Mouse (Mus musculus) small intestine, adult 2 months (tissue): ENCODE results near the gene Lmod1.

Experiments used
- CTCF ChIP-seq: fragments of 200-500 bp; IDR thresholded peaks from 2 replicates; pipeline ENCODE4 v1.5.1; 2012; ENCODE audit warnings: low read depth, mild to moderate bottlenecking, control low read depth, inconsistent platforms, low read length, moderate library complexity, mixed read lengths; ENCODE audit not compliant: insufficient replicate concordance, insufficient read length; ENCODE audit errors: extremely low read depth
- POLR2A ChIP-seq: fragments of 200-500 bp; IDR thresholded peaks from 2 replicates; pipeline ENCODE4 v1.6.1; 2012; ENCODE audit warnings: low read depth, mild to moderate bottlenecking, control low read depth, inconsistent platforms, low read length, moderate library complexity

GRCm38 (mm10) chr1:135385161-135385560 lies 60.6 kb downstream of the Lmod1 start:
- TF ChIP-seq POLR2A (no peak), CTCF (no peak)
